Mouse (Mus musculus): ENCODE data around the gene Tut7. TPM values are rescaled to one million over a fixed set of nuclear protein-coding genes. Genes with fewer than 3 reads are reported as not detected.
"Not testable (repeated sequence)": the region's sequence is repeated elsewhere in the genome, so short reads cannot be mapped to it uniquely, and the experiment has no call there.

Tut7 gene
- polyA plus RNA-seq, 1 experiment, result 10.1 TPM

GRCm38 (mm10) chr13:59741096-59741495 is 81.9 kb downstream of the Tut7 start:
- Histone ChIP-seq H3K4me3 (ENCODE audit: control insufficient read depth, low read depth, low read length) (no peak overlapping the region), H3K36me3 (ENCODE audit: control insufficient read depth, insufficient read depth, low read length) (no peaks in the 10 kb centered on the region), H3K27me3 (ENCODE audit: control insufficient read depth, insufficient read depth, low read length) (no peaks in the 10 kb centered on the region), H3K4me1 (ENCODE audit: control insufficient read depth, insufficient read depth, low read length) (no peaks in the 10 kb centered on the region; the same call in 1 of the 2 replicates), H3K27ac (ENCODE audit: control insufficient read depth, insufficient read depth, low read depth, low read length) (no peak overlapping the region)
- TF ChIP-seq POLR2A (IDR thresholded peaks at IDR 0.05; ENCODE audit: control insufficient read depth, low read depth, low read length) (no peak), CTCF (IDR thresholded peaks at IDR 0.05; ENCODE audit: control insufficient read depth, insufficient read depth, insufficient replicate concordance, low read depth, low read length) (no peak)

GRCm38 (mm10) chr13:59739397-59739796 is 83.5 kb downstream of the Tut7 start:
- no peaks in the 10 kb centered on the region; the same call in 1 of the 2 replicates for H3K4me1 ChIP-seq (ENCODE audit: control insufficient read depth, insufficient read depth, low read length)
- H3K27me3 ChIP-seq (ENCODE audit: control insufficient read depth, insufficient read depth, low read length), result no peaks in the 10 kb centered on the region
- H3K36me3 ChIP-seq (ENCODE audit: control insufficient read depth, insufficient read depth, low read length), result no peaks in the 10 kb centered on the region
- no peak overlapping the region for H3K27ac ChIP-seq (ENCODE audit: control insufficient read depth, insufficient read depth, low read depth, low read length)
- TF ChIP-seq CTCF (IDR thresholded peaks at IDR 0.05; ENCODE audit: control insufficient read depth, insufficient read depth, insufficient replicate concordance, low read depth, low read length) (no peak), POLR2A (IDR thresholded peaks at IDR 0.05; ENCODE audit: control insufficient read depth, low read depth, low read length) (no peak; the same call in 1 of the 2 replicates)
- H3K4me3 ChIP-seq (ENCODE audit: control insufficient read depth, low read depth, low read length), result no peak overlapping the region

- Histone ChIP-seq H3K4me3 (ENCODE audit: control insufficient read depth, low read depth, low read length) (no peak overlapping the region), H3K27me3 (ENCODE audit: control insufficient read depth, insufficient read depth, low read length) (no peaks in the 10 kb centered on the region)
- TF ChIP-seq CTCF (IDR thresholded peaks at IDR 0.05; ENCODE audit: control insufficient read depth, insufficient read depth, insufficient replicate concordance, low read depth, low read length) (no peak), POLR2A (IDR thresholded peaks at IDR 0.05; ENCODE audit: control insufficient read depth, low read depth, low read length) (no peak)
Observed at GRCm38 (mm10) chr13:59738455-59738854, 84.5 kb downstream of the Tut7 start.

GRCm38 (mm10) chr13:59735190-59735589 is 87.8 kb downstream of the Tut7 start:
- Histone ChIP-seq H3K27me3 (ENCODE audit: control insufficient read depth, insufficient read depth, low read length) (no peaks in the 10 kb centered on the region), H3K27ac (ENCODE audit: control insufficient read depth, insufficient read depth, low read depth, low read length) (no peak overlapping the region), H3K4me3 (ENCODE audit: control insufficient read depth, low read depth, low read length) (peak overlapping the region; percentile 58), H3K4me1 (ENCODE audit: control insufficient read depth, insufficient read depth, low read length) (no peaks in the 10 kb centered on the region), H3K36me3 (ENCODE audit: control insufficient read depth, insufficient read depth, low read length) (no peaks in the 10 kb centered on the region)
- TF ChIP-seq POLR2A (IDR thresholded peaks at IDR 0.05; ENCODE audit: control insufficient read depth, low read depth, low read length), result no peak
- TF ChIP-seq CTCF (IDR thresholded peaks at IDR 0.05; ENCODE audit: control insufficient read depth, insufficient read depth, insufficient replicate concordance, low read depth, low read length), result no peak

More at GRCm38 (mm10) chr13:59738455-59738854, 84.5 kb downstream of the Tut7 start:
- H3K36me3 ChIP-seq (ENCODE audit: control insufficient read depth, insufficient read depth, low read length), result no peaks in the 10 kb centered on the region
- no peak overlapping the region for H3K27ac ChIP-seq (ENCODE audit: control insufficient read depth, insufficient read depth, low read depth, low read length)
- no peaks in the 10 kb centered on the region; the same call in 1 of the 2 replicates for H3K4me1 ChIP-seq (ENCODE audit: control insufficient read depth, insufficient read depth, low read length)

DNA sequence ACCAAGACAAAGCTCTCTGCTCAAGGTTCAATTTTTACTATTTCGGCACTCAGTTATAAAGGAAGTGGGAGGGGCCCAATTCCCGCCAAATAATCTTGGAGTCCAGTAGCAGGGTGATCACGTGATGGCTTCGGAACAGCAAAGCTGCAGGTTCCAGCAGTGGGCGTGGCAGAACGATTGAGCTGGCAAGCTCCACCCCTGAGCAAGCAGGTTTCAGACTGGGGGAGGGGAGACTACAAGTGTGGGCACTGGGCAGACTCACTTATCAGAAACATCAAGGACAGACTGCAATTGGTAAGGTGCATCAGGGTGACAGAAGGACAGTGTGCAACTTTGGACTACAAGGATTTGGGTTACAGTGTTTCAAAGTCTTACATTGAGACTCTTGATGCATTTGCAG is 88.6 kb downstream of the Tut7 start:
- H3K36me3 ChIP-seq (ENCODE audit: control insufficient read depth, insufficient read depth, low read length); H3K27ac ChIP-seq (ENCODE audit: control insufficient read depth, insufficient read depth, low read depth, low read length); H3K4me1 ChIP-seq (ENCODE audit: control insufficient read depth, insufficient read depth, low read length); H3K27me3 ChIP-seq (ENCODE audit: control insufficient read depth, insufficient read depth, low read length): not testable (repeated sequence)
- H3K4me3 ChIP-seq (ENCODE audit: control insufficient read depth, low read depth, low read length), result peak overlapping the region; percentile 70

DNA sequence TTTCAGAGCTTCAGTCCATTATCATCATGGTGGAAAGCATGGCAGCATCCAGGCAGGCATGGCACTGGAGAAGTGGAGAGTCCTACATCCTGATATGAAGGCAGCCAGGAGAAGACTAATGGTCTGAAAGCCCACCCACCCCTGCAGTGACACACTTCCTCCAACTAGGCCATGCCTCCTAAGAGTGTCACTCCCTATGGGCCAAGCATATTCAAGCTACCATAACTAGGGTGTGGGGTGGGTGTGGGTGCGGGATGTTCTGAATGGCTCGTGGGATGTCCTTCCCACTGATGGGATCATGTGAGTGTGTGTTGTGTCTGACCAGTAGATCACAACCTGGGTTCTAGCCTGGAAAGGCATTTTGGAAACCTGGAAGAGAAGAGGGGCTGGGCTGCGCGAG is 89.0 kb downstream of the Tut7 start:
- Histone ChIP-seq H3K4me1 (ENCODE audit: control insufficient read depth, insufficient read depth, low read length) (no peaks in the 10 kb centered on the region), H3K4me3 (ENCODE audit: control insufficient read depth, low read depth, low read length) (peak overlapping the region; percentile 67), H3K36me3 (ENCODE audit: control insufficient read depth, insufficient read depth, low read length) (no peaks in the 10 kb centered on the region), H3K27ac (ENCODE audit: control insufficient read depth, insufficient read depth, low read depth, low read length) (peak overlapping the region; percentile 52; the same call in 1 of the 2 replicates), H3K27me3 (ENCODE audit: control insufficient read depth, insufficient read depth, low read length) (no peaks in the 10 kb centered on the region)
- TF ChIP-seq POLR2A (IDR thresholded peaks at IDR 0.05; ENCODE audit: control insufficient read depth, low read depth, low read length) (no peak), CTCF (IDR thresholded peaks at IDR 0.05; ENCODE audit: control insufficient read depth, insufficient read depth, insufficient replicate concordance, low read depth, low read length) (no peak)

GRCm38 (mm10) chr13:59731652-59732051 is 91.3 kb downstream of the Tut7 start, which contains the start of gene Spata31d1d:
Gene Spata31d1d, minus strand, starts transcription at chr13:59731752.
- Histone ChIP-seq H3K27me3 (ENCODE audit: control insufficient read depth, insufficient read depth, low read length) (no peaks in the 10 kb centered on the region), H3K27ac (ENCODE audit: control insufficient read depth, insufficient read depth, low read depth, low read length) (peak within 1 kb of the TSS; percentile 40), H3K4me3 (ENCODE audit: control insufficient read depth, low read depth, low read length) (peak within 1 kb of the TSS; percentile 83), H3K4me1 (ENCODE audit: control insufficient read depth, insufficient read depth, low read length) (peaks cover 7% of the 10 kb centered on the region), H3K36me3 (ENCODE audit: control insufficient read depth, insufficient read depth, low read length) (no peaks in the 10 kb centered on the region)
- no peak for TF ChIP-seq CTCF (IDR thresholded peaks at IDR 0.05; ENCODE audit: control insufficient read depth, insufficient read depth, insufficient replicate concordance, low read depth, low read length)
- TF ChIP-seq POLR2A (IDR thresholded peaks at IDR 0.05; ENCODE audit: control insufficient read depth, low read depth, low read length), result no peak; the same call in 1 of the 2 replicates

Data from testis, adult 2 months (tissue).